Mouse (Mus musculus) liver, embryonic 14.5 days (tissue): Measurements from ENCODE around the gene Sit1. TPM values are rescaled to one million over a fixed set of nuclear protein-coding genes. Genes with fewer than 3 reads are reported as not detected.
A peak's percentile ranks its signal among the peaks of the same experiment; 100 is the strongest.

Source experiments
- ATAC-seq: fragments of 200-750 bp; cut with Nextera tagmentation; 2 replicates; pipeline ENCODE4 v1.8.0; 2017; ENCODE audit warnings: moderate number of reproducible peaks, mild to moderate bottlenecking, moderate library complexity; ENCODE audit not compliant: insufficient read depth
- DNase-seq, 3 experiments: peaks; one replicate each; pipeline ENCODE4 v3.0.0-alpha.2; 2012 to 2013; ENCODE audit warnings: low read depth in 3 of 3, low spot score in 3 of 3
- H3K27ac ChIP-seq: fragments of 300-500 bp; sonication (generic); 2 replicates; pipeline ENCODE4 v1.5.1; 2014; ENCODE audit warnings: moderate library complexity, mild to moderate bottlenecking, control low read depth, inconsistent platforms
- H3K27me3 ChIP-seq: fragments of 300-500 bp; sonication (generic); 2 replicates; pipeline ENCODE4 v1.6.1; 2014; ENCODE audit warnings: mild to moderate bottlenecking, low read length, moderate library complexity; ENCODE audit not compliant: control insufficient read depth, insufficient read depth
- H3K36me3 ChIP-seq: fragments of 300-500 bp; sonication (generic); replicated peaks from 2 replicates; pipeline ENCODE4 v1.6.1; 2014; ENCODE audit warnings: low read depth; ENCODE audit not compliant: control insufficient read depth, insufficient read depth
- H3K4me1 ChIP-seq, 2 experiments: fragments of 200-500 bp in 1 of 2; fragments of 300-500 bp in 1 of 2; sonication (generic) in 1 of 2; replicated peaks; 2 replicates each; pipeline ENCODE4 v1.6.1; 2012 to 2014; ENCODE audit warnings: antibody characterized with exemption in 1 of 2, inconsistent platforms in 1 of 2, low read length in 1 of 2; ENCODE audit not compliant: control insufficient read depth in 2 of 2, insufficient read depth in 2 of 2
- H3K4me2 ChIP-seq: fragments of 300-500 bp; sonication (generic); 2 replicates; pipeline ENCODE4 v1.6.1; 2014; ENCODE audit warnings: low read depth, mild to moderate bottlenecking, control low read depth, moderate library complexity
- H3K4me3 ChIP-seq, 2 experiments: fragments of 200-500 bp in 1 of 2; fragments of 300-500 bp in 1 of 2; sonication (generic) in 1 of 2; 2 replicates each; pipeline ENCODE4 v1.5.1; 2012 to 2014; ENCODE audit warnings: low read depth in 2 of 2, low read length in 2 of 2, mild to moderate bottlenecking in 2 of 2, control low read depth in 1 of 2, inconsistent platforms in 1 of 2, moderate library complexity in 1 of 2; ENCODE audit not compliant: insufficient read depth in 1 of 2
- H3K9ac ChIP-seq: fragments of 300-500 bp; sonication (generic); replicated peaks from 2 replicates; pipeline ENCODE4 v1.6.1; 2014; ENCODE audit warnings: mild to moderate bottlenecking, control low read depth, moderate library complexity
- H3K9me3 ChIP-seq: fragments of 300-500 bp; sonication (generic); 2 replicates; pipeline ENCODE4 v1.6.1; 2016; ENCODE audit warnings: low read length, mixed read lengths; ENCODE audit not compliant: control insufficient read depth
- CTCF ChIP-seq: IDR thresholded peaks from 2 replicates; pipeline ENCODE4 v1.5.1; 2016; ENCODE audit warnings: antibody characterized with exemption, low read depth, control low read depth
- EP300 ChIP-seq: IDR thresholded peaks from 2 replicates; pipeline ENCODE4 v1.6.1; 2016; ENCODE audit warnings: antibody characterized with exemption, low read depth
- WGBS: fragments of 180-500 bp; shearing (Covaris S2); extraction: QIAGEN DNeasy Blood & Tissue Kit; methylation state at CpG from one replicate; pipeline ENCODE4 v1.1.7; 2014; ENCODE audit not compliant: insufficient replicate concordance; 5-methylcytosine and 5-hydroxymethylcytosine counted together
- polyA plus RNA-seq, 2 experiments: library from polyadenylated mRNA; depleted of rRNA in 1 of 2; stranded (reverse) in 1 of 2; unstranded in 1 of 2; fragments of >200 nt; fragmentation: Nextera tagmentation in 1 of 2; extraction: Ambion mirVana in 1 of 2; gene quantifications; 2 replicates each; pipeline versions ENCODE4 v1.2.1 to v1.2.3; 2012 to 2014

Gene Sit1
- polyA plus RNA-seq, 2 experiments = 0.04 TPM; not detected in 1

DNA sequence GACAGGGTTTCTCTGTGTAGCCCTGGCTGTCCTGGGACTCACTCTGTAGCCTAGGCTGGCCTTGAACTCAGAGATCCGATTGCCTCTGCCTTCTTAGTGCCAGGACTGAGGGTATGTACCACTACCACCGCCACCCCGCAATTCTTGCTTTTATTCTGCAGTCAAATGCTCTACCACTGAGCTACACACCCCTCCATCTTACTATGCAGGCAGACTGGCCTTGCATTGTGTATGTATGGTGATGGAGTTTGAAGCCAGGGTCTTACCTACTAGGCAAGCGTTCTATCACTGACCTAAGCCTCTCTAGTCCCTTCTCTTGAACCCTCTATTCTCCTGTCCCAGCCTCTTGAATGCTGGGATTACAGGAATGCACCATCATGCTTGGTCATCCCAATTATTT, 29.8 kb upstream of the Sit1 start:
- Histone ChIP-seq H3K4me3 (no peak overlapping the region), H3K27me3 (no peaks in the 10 kb centered on the region), H3K36me3 (no peaks in the 10 kb centered on the region), H3K9me3 (no peaks in the 10 kb centered on the region), H3K4me1 (peaks cover 0 to 8% of the 10 kb centered on the region in 2 experiments; a peak in 2 of 4 replicates), H3K9ac (no peak overlapping the region), H3K27ac (no peak overlapping the region), H3K4me2 (no peak overlapping the region)
- 77% methylated on average over 4 of the region's 4 CpGs for WGBS
- TF ChIP-seq EP300 (no peak), CTCF (no peak)
- ATAC-seq = no peak
- DNase-seq = no peak

- DNase-seq = no peak
- no peak overlapping the region for H3K9ac ChIP-seq
- peaks cover 0 to 12% of the 10 kb centered on the region in 2 experiments; a peak in 2 of 4 replicates for H3K4me1 ChIP-seq
- H3K9me3 ChIP-seq = no peaks in the 10 kb centered on the region
- no peaks in the 10 kb centered on the region for H3K27me3 ChIP-seq
- no peak overlapping the region for H3K4me3 ChIP-seq
- H3K4me2 ChIP-seq = no peak overlapping the region
- WGBS = 65% methylated on average over 7 of the region's 7 CpGs
- ATAC-seq = no peak
- H3K27ac ChIP-seq = no peak overlapping the region
- H3K36me3 ChIP-seq = no peaks in the 10 kb centered on the region
- TF ChIP-seq EP300 (no peak), CTCF (no peak)
Observed at GRCm38 (mm10) chr4:43512653-43513052, 29.1 kb upstream of the Sit1 start.

DNA sequence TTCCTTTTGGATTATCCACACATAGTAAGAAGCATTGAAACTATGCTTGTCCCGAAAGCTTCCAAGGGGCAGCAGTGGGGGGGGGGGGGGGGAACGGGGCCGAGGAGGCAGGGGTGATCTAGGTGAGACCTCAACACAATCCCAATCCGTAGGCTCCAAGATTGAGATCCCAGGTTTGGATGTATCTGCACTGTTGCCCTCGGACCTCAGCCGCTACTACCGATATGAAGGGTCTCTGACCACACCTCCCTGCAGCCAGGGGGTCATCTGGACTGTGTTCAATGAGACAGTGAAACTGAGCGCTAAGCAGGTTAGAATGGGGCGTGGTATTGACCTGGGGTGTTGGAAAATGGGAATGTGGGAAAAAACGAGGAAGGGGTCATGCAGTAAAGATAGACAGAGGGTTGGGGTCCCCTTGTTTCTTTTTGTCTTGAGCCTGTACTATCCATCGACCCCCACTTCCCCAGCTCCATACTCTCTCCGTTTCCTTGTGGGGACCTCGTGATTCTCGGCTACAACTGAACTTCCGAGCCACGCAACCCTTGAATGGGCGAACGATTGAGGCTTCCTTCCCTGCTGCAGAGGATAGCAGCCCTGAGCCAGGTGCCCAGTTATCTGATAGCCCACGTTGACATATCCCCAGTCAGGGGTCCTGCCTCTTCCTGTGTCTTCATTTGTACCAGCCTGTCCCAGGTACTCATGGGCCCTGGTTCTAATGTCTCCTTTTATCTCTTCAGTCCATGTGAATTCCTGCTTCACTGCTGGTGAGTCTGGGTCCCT, 28.3 kb upstream of the Sit1 start:
- no peaks in the 10 kb centered on the region for H3K9me3 ChIP-seq
- WGBS = 64% methylated on average over 19 of the region's 19 CpGs
- TF ChIP-seq EP300 (no peak), CTCF (no peak)

DNA sequence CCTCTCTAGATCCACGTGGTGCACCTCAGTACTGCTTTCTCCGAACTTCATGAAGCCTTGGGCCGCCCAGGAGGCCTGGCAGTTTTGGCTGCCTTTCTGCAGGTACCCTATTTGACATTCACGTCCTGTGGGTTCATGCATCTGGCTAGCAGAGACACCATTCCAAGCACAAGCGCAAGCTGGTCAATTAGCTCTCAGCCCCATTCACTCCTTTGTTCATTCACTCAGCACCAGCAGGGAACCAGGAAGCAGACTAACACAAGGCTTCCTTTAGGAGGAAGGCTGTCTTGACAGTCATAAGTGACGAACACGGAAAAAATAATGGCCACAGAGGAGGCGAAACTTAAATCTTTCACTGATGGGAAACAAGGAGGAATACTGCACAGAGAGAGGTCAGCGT, 25.6 kb upstream of the Sit1 start:
- no peak for DNase-seq
- H3K36me3 ChIP-seq = no peaks in the 10 kb centered on the region
- H3K9me3 ChIP-seq = no peaks in the 10 kb centered on the region
- peak overlapping the region in 1 of 2 experiments; percentile 69; a peak in 2 of 4 replicates for H3K4me3 ChIP-seq
- no peak for ATAC-seq
- peaks cover 0 to 12% of the 10 kb centered on the region in 2 experiments; a peak in 2 of 4 replicates for H3K4me1 ChIP-seq
- 15% methylated on average over 9 of the region's 9 CpGs for WGBS
- H3K27me3 ChIP-seq = no peaks in the 10 kb centered on the region
- H3K4me2 ChIP-seq = peak overlapping the region; percentile 71
- no peak for TF ChIP-seq CTCF
- TF ChIP-seq EP300 = no peak
- H3K9ac ChIP-seq = no peak overlapping the region
- no peak overlapping the region for H3K27ac ChIP-seq

More for the DNA sequence above, 28.3 kb upstream of the Sit1 start:
- H3K4me2 ChIP-seq = no peak overlapping the region
- H3K4me3 ChIP-seq = no peak overlapping the region
- ATAC-seq (no peak), DNase-seq (no peak)
- H3K36me3 ChIP-seq = no peaks in the 10 kb centered on the region
- no peaks in the 10 kb centered on the region for H3K27me3 ChIP-seq
- no peak overlapping the region for H3K9ac ChIP-seq
- H3K27ac ChIP-seq = no peak overlapping the region
- H3K4me1 ChIP-seq = peaks cover 0 to 12% of the 10 kb centered on the region in 2 experiments; a peak in 2 of 4 replicates

GRCm38 (mm10) chr4:43508666-43508997, 25.1 kb upstream of the Sit1 start:
- ATAC-seq (peak; percentile 80), DNase-seq (peak in 2 of 3 experiments; percentile 41 to 47)
- Histone ChIP-seq H3K4me3 (peak overlapping the region; percentile 51 to 69), H3K27me3 (no peaks in the 10 kb centered on the region), H3K4me2 (peak overlapping the region; percentile 71), H3K36me3 (no peaks in the 10 kb centered on the region), H3K27ac (no peak overlapping the region), H3K9me3 (no peaks in the 10 kb centered on the region), H3K4me1 (peaks cover 0 to 14% of the 10 kb centered on the region in 2 experiments; a peak in 2 of 4 replicates), H3K9ac (peak overlapping the region; percentile 45; the same call in 1 of the 2 replicates)
- 0% methylated on average over 13 of the region's 13 CpGs for WGBS
- no peak for TF ChIP-seq EP300
- peak; percentile 27; the same call in 1 of the 2 replicates for TF ChIP-seq CTCF
